Mouse (Mus musculus): Measurements from ENCODE around the gene Myom3. TPM values are rescaled to one million over a fixed set of nuclear protein-coding genes. Genes with fewer than 3 reads are reported as not detected.

Myom3 gene
- polyA plus RNA-seq, 1 experiment from 2014 or later: 0.66 TPM

DNA sequence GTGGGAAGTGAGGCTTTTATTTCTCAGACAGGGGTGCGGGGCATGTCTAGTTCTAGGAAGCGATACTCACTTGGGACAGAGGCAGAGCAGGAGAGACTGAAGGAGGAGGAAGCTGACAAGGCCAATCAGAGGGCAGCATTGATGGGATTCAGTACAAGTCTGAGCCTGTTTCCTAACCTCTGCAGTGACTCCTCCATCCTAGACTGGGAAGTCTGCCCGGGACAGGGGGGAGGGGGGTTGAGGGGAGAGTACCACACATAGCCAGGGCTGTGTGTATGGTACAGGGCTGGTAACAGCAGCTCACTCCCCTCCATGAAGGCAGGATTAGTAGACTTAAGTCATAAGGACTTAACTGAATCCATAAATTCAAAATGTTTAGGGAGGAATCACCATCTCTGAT is 20.7 kb downstream of the Myom3 start:
- Histone ChIP-seq H3K9ac (no peak overlapping the region), H3K36me3 (no peaks in the 10 kb centered on the region), H3K27me3 (no peaks in the 10 kb centered on the region), H3K4me2 (no peak overlapping the region), H3K4me3 (no peak overlapping the region), H3K9me3 (no peaks in the 10 kb centered on the region), H3K27ac (no peak overlapping the region), H3K4me1 (peaks cover 15% of the 10 kb centered on the region; the same call in 1 of the 2 replicates)
- WGBS: 54% methylated on average over 3 of the region's 3 CpGs
- ATAC-seq (ENCODE audit: insufficient number of reproducible peaks, insufficient read depth, low FRiP score, low TSS enrichment, low read depth): peak; percentile 63; the same call in 1 of the 2 replicates

DNA sequence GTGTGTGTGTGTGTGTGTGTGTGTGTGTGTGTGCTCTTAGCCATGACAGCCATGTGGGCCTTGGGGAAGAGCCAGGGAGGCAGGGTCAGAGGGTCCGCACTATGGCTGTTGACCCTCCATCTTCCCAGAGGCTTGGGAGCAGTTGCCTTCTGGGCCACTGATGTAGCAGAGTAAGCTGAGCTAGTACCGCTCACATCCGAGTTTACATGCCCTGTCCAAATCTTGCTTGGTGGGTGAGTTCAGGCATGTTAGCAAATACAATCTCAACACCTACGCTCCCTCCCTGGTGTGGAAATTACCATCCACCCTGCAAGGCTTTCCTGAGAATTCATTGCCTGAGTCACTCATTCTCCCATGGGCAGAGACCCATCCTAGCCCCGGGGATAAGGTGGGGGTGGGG is 21.8 kb downstream of the Myom3 start:
- no peak for ATAC-seq (ENCODE audit: insufficient number of reproducible peaks, insufficient read depth, low FRiP score, low TSS enrichment, low read depth)
- no peak overlapping the region for H3K27ac ChIP-seq

DNA sequence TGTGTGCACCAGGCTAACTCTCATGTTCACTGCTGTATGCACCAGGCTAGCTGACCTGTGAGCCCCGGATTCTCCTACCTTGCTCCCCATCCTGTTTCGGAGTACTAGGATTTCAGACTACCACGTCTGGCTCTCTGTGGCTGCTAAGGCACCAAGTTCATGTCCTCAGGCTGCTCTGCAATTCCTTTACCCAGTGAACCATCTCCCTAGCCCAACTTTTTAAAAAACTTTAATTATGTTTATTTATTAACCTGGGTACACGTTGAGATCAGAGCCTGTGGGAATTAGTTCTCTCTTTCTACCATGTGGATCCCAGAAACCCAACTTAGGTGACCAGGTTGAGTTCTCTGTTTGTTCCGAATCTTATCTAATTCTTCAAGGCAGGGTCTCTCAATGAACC is 27.1 kb downstream of the Myom3 start:
- Histone ChIP-seq H3K4me2 (no peak overlapping the region), H3K36me3 (no peaks in the 10 kb centered on the region), H3K9me3 (no peaks in the 10 kb centered on the region), H3K4me1 (no peaks in the 10 kb centered on the region), H3K4me3 (no peak overlapping the region), H3K9ac (no peak overlapping the region), H3K27ac (no peak overlapping the region), H3K27me3 (no peaks in the 10 kb centered on the region)
- ATAC-seq (ENCODE audit: insufficient number of reproducible peaks, insufficient read depth, low FRiP score, low TSS enrichment, low read depth): no peak
- 72% methylated on average over 5 of the region's 5 CpGs for WGBS

More for the DNA sequence above, 21.8 kb downstream of the Myom3 start:
- WGBS: 75% methylated on average over 5 of the region's 5 CpGs
- no peaks in the 10 kb centered on the region for H3K27me3 ChIP-seq
- H3K4me3 ChIP-seq: no peak overlapping the region
- no peaks in the 10 kb centered on the region for H3K36me3 ChIP-seq
- H3K9ac ChIP-seq: no peak overlapping the region
- peaks cover 15% of the 10 kb centered on the region; the same call in 1 of the 2 replicates for H3K4me1 ChIP-seq
- H3K4me2 ChIP-seq: no peak overlapping the region
- no peaks in the 10 kb centered on the region for H3K9me3 ChIP-seq

DNA sequence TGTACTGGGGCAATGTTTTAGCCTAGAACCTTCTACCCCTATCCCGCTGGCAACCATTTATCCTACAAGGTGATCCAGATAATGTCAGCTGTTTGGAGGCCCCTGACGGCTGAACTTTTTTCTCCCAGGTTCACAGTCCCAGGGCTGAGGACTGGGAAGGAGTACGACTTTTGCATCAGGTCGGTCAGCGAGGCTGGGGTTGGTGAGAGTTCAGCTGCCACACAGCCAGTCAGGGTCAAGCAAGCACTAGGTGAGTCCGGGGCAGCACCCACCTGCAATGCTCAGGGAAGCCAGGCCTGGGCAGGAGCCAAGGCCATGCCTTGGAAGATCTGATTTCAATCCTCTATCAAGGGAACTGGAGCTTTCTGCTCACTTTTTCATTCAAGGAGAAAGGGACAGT is 27.8 kb downstream of the Myom3 start:
- Histone ChIP-seq H3K9me3 (no peaks in the 10 kb centered on the region), H3K36me3 (no peaks in the 10 kb centered on the region), H3K27ac (no peak overlapping the region), H3K27me3 (no peaks in the 10 kb centered on the region), H3K9ac (no peak overlapping the region), H3K4me3 (no peak overlapping the region), H3K4me2 (no peak overlapping the region), H3K4me1 (no peaks in the 10 kb centered on the region)
- WGBS: 80% methylated on average over 6 of the region's 6 CpGs
- no peak for ATAC-seq (ENCODE audit: insufficient number of reproducible peaks, insufficient read depth, low FRiP score, low TSS enrichment, low read depth)

DNA sequence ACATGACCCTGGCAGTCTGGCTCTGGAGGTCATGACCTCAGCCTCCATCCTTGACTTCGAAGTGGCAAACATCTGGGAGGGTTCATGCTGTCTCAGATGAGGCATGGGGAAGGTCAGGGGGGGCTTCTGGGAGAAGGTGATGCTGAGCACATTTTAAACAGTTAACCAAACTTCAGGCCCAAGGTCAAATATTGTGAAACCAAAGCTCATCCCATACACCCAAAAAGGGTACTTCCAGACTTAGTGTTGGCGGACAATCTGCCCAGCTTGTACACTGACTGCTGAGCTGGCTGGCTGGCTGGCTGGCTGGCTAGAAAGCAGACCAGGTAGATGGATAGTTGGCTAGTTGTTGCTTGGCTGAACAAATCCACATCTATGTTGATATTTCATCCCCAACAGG is 29.6 kb downstream of the Myom3 start:
- Histone ChIP-seq H3K27me3 (no peaks in the 10 kb centered on the region), H3K4me2 (no peak overlapping the region), H3K27ac (no peak overlapping the region), H3K4me1 (no peaks in the 10 kb centered on the region), H3K36me3 (no peaks in the 10 kb centered on the region), H3K4me3 (no peak overlapping the region), H3K9ac (no peak overlapping the region), H3K9me3 (no peaks in the 10 kb centered on the region)
- WGBS: 54% methylated on average over 2 of the region's 2 CpGs
- ATAC-seq (ENCODE audit: insufficient number of reproducible peaks, insufficient read depth, low FRiP score, low TSS enrichment, low read depth): no peak

DNA sequence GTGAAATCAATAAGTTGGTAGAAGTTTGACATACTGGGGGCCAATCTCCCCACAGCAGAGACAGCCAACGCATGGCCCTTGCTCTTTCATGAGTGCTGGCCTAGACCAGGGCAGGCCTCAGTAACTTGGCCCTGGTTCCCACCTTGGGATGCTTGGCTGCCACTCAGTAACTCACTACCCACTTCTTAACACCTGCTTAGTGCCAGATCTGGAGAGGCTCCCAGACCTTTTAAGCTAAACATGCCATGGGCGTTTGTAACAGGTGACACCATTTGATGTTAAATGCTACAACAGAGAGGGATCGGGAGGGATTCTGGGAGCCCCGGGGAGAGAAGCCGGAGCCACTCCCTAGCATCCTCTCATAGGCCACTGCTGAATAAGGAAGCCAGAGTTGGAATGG is 33.3 kb downstream of the Myom3 start:
- Histone ChIP-seq H3K9me3 (no peaks in the 10 kb centered on the region), H3K36me3 (no peaks in the 10 kb centered on the region), H3K27ac (no peak overlapping the region), H3K4me1 (peaks cover 1% of the 10 kb centered on the region), H3K4me3 (no peak overlapping the region), H3K27me3 (no peaks in the 10 kb centered on the region), H3K9ac (no peak overlapping the region), H3K4me2 (no peak overlapping the region)
- no peak for ATAC-seq (ENCODE audit: insufficient number of reproducible peaks, insufficient read depth, low FRiP score, low TSS enrichment, low read depth)
- 92% methylated on average over 5 of the region's 5 CpGs for WGBS

DNA sequence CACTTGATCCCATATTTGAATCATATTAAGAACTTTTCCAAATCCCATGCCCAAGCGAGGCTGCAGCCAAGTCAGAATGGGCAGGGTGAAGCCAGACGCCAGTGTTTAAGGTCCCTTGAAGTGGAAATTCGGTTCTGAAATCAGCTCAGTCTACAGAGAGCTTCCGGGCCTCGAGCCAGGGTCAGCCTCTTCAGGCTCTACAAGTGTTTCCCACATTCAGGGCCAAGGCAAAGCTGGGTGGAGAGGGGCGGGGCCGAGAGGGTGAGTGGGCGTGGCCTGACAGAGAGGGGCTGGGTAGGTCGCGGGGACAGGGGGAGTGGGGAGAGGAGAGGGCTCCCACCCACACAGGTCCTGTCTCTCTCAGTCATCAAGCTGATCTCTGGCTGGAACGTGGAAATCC is 38.4 kb downstream of the Myom3 start:
- peak overlapping the region; percentile 28 for H3K4me2 ChIP-seq

DNA sequence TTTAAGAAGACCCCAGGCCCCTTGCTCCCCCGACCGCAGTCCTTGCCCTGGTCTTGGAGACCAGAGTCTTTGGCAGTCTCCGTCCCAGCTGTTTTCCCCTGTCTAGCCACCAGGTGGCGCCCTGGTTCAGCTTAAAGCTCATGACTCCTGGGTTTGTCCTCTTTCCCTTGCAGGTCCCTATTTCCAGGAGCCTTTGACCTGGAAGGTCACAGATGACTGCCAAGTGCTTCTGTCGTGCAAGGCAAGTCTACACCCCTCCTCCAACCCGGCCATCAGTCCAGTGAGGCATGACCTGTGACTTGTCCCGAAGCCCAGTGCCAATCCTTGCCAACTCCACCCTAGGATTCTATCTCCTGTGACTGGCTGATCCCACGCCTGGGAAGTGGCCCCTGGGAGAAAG is 42.0 kb downstream of the Myom3 start:
- no peak for ATAC-seq (ENCODE audit: insufficient number of reproducible peaks, insufficient read depth, low FRiP score, low TSS enrichment, low read depth)
- Histone ChIP-seq H3K9me3 (no peaks in the 10 kb centered on the region), H3K27ac (no peak overlapping the region), H3K9ac (no peak overlapping the region; the same call in 1 of the 2 replicates), H3K27me3 (no peaks in the 10 kb centered on the region), H3K36me3 (no peaks in the 10 kb centered on the region), H3K4me3 (no peak overlapping the region), H3K4me1 (peaks cover 8% of the 10 kb centered on the region), H3K4me2 (no peak overlapping the region)
- WGBS: 23% methylated on average over 8 of the region's 8 CpGs

More for the DNA sequence above, 38.4 kb downstream of the Myom3 start:
- H3K4me3 ChIP-seq: no peak overlapping the region
- H3K27me3 ChIP-seq: no peaks in the 10 kb centered on the region
- no peaks in the 10 kb centered on the region for H3K9me3 ChIP-seq
- WGBS: 30% methylated on average over 11 of the region's 11 CpGs
- H3K27ac ChIP-seq: no peak overlapping the region
- H3K36me3 ChIP-seq: no peaks in the 10 kb centered on the region
- peaks cover 8% of the 10 kb centered on the region for H3K4me1 ChIP-seq
- no peak for ATAC-seq (ENCODE audit: insufficient number of reproducible peaks, insufficient read depth, low FRiP score, low TSS enrichment, low read depth)
- H3K9ac ChIP-seq: peak overlapping the region; percentile 36; the same call in 1 of the 2 replicates

DNA sequence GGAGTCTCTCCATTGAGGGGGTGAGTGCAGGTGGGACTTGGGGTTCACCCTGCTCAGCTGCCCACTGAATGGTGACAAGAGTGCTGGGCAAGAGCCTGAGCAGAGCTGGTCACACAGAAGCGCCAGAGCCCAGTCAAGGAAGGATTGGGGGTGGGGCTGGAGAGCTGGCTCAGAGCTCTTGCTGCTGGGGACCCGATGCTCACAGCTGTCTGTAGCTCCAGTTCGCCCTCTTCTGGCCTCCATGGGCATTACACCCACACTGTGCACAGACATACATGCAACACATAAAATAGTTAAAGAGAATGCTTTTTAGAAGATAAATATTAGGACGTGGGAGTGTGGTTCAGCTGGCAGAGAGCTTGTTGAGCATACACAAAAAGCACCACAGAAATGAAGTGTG is 43.8 kb downstream of the Myom3 start:
- WGBS: 49% methylated on average over 4 of the region's 4 CpGs
- peaks cover 2% of the 10 kb centered on the region; the same call in 1 of the 2 replicates for H3K4me1 ChIP-seq
- no peak for ATAC-seq (ENCODE audit: insufficient number of reproducible peaks, insufficient read depth, low FRiP score, low TSS enrichment, low read depth)
- H3K27ac ChIP-seq: no peak overlapping the region
- H3K4me2 ChIP-seq: no peak overlapping the region
- no peak overlapping the region for H3K9ac ChIP-seq
- no peak overlapping the region for H3K4me3 ChIP-seq
- H3K9me3 ChIP-seq: no peaks in the 10 kb centered on the region; the same call in 1 of the 2 replicates
- no peaks in the 10 kb centered on the region for H3K27me3 ChIP-seq
- H3K36me3 ChIP-seq: no peaks in the 10 kb centered on the region

DNA sequence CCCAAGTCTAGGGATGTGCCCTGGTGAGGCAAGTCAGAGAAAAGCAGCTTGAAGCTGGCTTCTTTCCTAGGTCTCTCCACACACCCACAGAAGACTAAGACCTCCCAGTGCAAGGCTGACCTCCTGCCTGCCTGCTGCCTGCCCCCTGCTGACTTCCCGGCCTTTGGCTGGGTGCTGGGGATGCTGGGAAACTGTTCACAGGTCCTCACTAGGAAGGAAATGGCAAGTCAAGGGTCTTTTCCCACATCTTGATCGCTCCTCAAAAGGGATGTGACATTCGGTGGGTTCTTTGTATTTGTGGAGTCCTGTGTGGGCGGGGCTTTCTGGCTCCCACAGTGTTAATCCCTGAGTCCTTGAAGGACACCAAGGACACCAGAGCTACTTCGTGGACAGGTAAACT is 44.7 kb downstream of the Myom3 start:
- Histone ChIP-seq H3K4me3 (no peak overlapping the region), H3K27ac (no peak overlapping the region), H3K4me1 (no peaks in the 10 kb centered on the region), H3K4me2 (no peak overlapping the region), H3K27me3 (no peaks in the 10 kb centered on the region), H3K9ac (no peak overlapping the region), H3K36me3 (no peaks in the 10 kb centered on the region), H3K9me3 (no peaks in the 10 kb centered on the region; the same call in 1 of the 2 replicates)
- ATAC-seq (ENCODE audit: insufficient number of reproducible peaks, insufficient read depth, low FRiP score, low TSS enrichment, low read depth): no peak
- 80% methylated on average over 5 of the region's 5 CpGs for WGBS

DNA sequence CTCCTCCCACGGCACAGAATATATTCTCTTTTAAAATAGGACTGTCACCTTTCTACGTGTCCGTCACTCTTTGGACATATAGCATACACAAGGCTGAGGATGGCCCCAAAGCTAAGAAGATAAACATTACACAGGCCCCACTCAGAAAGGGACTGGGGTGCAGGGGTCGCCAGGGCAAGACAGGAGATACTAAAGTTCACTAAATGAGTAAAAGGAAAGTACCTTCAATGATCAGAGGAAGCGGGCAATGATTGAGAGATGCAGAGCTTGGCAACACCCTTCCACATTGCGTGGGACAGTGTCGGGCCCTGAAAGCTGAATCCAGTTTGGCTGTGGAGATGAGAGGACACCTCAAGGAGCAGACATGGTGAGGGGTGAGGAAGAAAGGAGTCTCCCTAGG is 55.4 kb downstream of the Myom3 start:
- Histone ChIP-seq H3K9ac (no peak overlapping the region), H3K4me2 (no peak overlapping the region), H3K36me3 (no peaks in the 10 kb centered on the region), H3K27me3 (no peaks in the 10 kb centered on the region), H3K27ac (no peak overlapping the region), H3K4me3 (no peak overlapping the region), H3K4me1 (no peaks in the 10 kb centered on the region), H3K9me3 (peaks cover 3% of the 10 kb centered on the region; the same call in 1 of the 2 replicates)
- ATAC-seq (ENCODE audit: insufficient number of reproducible peaks, insufficient read depth, low FRiP score, low TSS enrichment, low read depth): no peak
- 78% methylated on average over 7 of the region's 7 CpGs for WGBS

DNA sequence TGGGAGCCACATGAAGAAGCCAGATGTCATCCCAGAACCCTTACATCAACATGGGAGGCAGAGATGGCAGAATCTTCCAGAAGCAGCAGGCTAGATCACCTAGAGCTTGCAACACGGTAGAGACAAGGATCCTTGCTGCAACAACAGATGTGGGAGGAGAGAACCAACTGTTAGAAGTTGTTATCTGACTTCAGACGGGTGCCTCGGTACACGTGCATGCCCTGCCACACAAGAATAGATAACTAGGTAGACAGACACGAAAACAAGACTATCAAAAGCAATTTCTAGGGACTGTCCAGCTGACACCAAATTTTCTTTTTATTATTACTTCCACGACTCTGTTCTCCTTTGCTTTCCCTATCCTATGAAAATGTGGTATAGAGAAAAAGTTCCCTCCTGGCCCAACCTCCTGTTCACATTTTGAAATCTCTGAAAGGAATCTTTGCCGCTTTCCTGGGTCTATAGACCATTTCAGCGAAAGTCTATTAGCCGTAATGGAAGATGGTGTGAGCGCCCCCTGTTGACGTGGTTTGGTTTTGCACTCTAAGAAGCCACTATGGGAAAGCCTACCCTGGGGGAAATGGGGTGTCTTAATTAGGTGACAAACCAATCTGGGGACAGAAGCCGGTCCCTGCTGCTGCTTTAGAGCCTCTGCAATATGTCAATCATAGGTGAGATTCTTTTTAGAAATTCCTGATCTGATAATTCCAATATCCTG is 57.5 kb downstream of the Myom3 start:
- ATAC-seq (ENCODE audit: insufficient number of reproducible peaks, insufficient read depth, low FRiP score, low TSS enrichment, low read depth): no peak
- Histone ChIP-seq H3K27ac (no peak overlapping the region), H3K4me1 (0 out of 2 replicates have a peak, but pooled peaks cover 5% of the 10 kb centered on the region), H3K4me2 (no peak overlapping the region), H3K36me3 (no peaks in the 10 kb centered on the region), H3K9me3 (peaks cover 3% of the 10 kb centered on the region; the same call in 1 of the 2 replicates), H3K4me3 (no peak overlapping the region), H3K9ac (no peak overlapping the region), H3K27me3 (no peaks in the 10 kb centered on the region)
- 44% methylated on average over 12 of the region's 12 CpGs for WGBS

All from embryonic facial prominence, embryonic 13.5 days (tissue).